Mouse (Mus musculus) monocyte, adult 2 months (primary cell): ENCODE data around the gene Mark4.

Experiments
- DNase-seq, 2 experiments: peaks; one replicate each; pipeline ENCODE4 v3.0.0; 2022; ENCODE audit warnings: low spot score in 2 of 2, low read depth in 1 of 2

Mark4 gene

DNA sequence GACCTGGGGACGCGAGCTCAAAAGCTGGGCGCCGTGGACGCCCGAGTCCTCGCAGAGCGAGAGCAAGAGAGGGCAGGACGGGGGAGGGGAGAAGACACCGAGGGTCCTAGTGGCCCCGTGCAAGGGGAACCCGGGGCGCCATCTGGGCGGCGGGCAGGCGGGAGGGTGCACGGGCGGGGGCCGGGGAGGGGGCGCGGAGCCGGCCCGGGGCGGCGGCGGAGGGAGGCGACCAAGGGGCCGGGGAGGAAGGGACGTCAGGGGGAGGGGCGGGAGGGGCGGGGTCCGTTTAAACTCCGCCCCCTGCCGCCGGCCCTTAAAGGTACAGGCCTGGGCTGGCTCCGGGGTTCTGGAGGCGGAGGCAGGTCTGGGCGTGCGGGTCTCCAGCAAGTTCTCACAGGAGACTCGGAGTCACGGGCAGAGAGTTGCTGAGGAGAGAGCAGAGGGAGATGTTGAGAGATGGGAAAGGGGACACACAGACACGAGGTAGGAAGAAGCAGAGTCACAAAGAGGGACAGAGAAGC lies at the start of gene Mark4:
Gene Mark4, minus strand, starts transcription at position 231 of the 521 bp plus-strand sequence.
- DNase-seq, result peak in 1 of 2 experiments; percentile 54

GRCm38 (mm10) chr7:19507612-19507981 lies 49.0 kb upstream of the Mark4 start:
- no peak for DNase-seq

DNA sequence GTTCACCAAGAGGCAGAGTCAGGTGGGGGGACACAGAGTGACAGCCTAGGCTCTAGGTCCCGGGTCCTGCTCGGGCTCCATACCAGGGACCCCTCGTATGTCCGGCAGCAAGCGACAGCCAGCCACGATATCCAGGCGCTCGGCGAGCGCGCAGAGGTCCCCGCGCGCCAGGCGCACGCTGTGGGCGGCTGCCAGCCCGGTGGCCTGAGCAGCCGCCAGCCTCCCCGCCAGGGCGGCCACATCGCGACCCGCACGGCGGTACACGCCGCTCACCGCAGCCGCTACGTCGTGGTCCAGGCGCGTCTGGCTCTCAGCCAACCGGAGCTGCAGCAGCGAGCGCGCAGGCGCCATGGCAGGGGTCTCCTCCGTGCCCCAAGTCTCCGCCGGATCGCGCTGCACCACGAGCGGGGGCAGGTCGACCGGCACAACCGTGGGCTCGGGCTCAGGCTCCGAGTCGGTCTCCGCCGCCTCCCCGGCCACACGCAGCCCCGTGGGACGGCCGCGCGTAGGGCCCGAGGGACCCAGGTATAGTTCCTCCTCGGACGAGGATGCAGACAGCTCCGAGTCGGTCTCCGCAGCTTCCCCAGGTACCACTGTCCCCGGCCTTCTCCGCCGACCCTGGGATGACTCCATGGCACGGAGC lies 48.5 kb upstream of the Mark4 start:
- no peak for DNase-seq

GRCm38 (mm10) chr7:19506326-19506725 lies 47.7 kb upstream of the Mark4 start:
- DNase-seq, result no peak

GRCm38 (mm10) chr7:19503481-19504068 lies 45.0 kb upstream of the Mark4 start:
- DNase-seq, result no peak

DNA sequence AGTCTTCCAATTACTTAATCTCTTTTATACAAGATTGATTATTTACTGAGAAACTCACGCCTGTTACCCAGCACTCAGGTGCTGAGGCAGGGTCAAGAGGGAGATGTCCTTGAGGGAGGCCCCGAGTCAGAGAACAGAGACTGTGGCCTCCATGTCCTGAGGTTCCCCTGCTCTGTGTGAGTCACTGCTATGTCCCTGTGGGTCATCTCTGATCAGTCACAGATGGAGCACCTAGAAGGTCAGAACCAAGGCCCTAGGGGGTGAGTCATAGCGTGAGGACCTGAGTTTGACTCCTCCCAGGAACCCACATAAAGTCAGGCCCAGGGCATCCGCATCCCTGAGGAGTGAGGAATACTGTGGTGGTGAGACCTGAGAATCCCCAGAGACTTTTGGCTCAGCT lies 43.0 kb upstream of the Mark4 start:
- DNase-seq, result no peak

- DNase-seq, result no peak
Measured at GRCm38 (mm10) chr7:19500420-19501363, 42.1 kb upstream of the Mark4 start.

GRCm38 (mm10) chr7:19498326-19498725 lies 39.7 kb upstream of the Mark4 start:
- no peak for DNase-seq

DNA sequence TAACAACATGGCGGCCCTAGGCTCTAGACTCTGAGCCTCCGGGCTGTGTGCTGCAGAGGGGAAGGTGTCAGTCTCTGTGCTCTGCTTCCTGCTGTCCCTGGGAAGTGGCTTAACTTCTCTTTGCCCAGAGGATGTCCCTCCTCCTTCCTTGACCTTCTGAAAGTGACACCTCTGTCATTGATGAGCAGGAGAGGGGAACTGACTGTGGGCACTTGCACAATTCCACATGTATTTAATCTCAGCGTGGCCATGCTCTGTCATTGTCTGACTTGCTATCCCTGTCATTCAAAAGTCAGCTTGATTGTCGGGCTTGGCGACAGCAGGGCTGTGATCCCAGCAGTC lies 37.6 kb upstream of the Mark4 start:
- no peak for DNase-seq

DNA sequence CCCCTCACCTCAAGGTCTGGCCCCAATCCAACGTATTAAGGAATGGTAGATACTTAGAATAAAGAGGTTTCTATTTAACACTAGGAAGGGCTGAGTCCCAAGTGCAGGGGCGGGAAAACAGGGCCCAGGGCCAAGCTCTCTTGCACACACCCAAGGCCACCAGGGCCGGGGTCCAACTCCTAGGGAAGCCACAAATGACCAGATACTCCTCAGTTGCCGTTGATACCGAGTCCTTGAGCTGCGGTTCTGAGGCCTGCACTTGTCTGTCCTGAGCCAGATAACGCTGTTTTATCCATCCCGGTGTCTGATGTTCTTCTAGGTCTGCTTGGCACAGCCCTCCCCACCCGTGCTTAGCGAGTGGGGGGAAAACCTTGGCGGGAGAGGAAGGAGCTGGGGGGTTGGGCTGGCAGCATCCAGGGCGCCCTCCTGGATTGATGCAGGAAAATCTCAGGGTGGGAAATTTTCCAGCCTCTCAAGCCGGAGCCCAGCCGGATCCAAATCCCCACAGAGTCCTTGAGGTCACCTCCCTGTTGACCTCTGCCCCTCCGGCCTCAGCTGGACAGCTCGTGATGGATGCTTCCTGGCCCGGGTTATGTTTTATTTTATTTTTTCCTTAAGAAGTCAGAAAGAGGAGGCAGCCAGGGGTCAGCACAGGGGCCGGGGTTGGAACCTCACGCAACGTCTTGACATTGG lies 37.0 kb upstream of the Mark4 start:
- DNase-seq, result no peak

DNA sequence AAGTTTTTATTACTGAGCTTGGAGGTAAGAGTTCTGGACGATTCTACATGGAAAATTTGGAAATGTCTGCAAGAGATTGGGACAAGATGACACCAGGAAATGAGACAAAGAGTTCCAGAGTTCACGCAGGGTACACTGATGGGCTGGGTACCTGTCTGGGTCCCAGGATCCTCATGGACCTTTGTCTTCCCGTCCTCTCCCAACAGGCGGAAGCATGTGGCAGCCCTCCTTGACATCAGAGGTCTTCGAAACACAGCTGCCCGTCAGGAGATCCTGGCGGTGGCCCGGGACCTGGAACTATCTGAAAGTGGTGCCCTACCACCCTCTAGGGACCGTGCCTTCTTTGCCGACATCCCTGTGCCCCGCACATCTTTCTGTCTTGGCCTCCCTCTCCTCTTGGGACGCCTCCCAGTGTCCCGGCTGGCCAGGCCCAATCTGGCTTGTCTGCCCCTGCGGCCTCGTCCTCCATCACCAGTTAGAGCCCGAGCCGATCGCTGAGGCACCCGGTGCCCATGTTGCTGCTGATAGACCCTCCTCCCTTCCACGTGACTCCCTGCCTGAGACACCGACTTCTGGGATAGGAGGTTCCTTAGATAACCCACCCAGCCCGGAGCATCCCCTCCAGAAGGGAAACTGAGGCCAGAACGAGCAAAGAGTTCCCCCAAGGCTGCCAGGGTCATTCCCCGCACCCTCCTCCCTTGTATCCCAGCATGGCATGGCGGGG lies 36.3 kb upstream of the Mark4 start:
- no peak for DNase-seq

- no peak for DNase-seq
Measured at GRCm38 (mm10) chr7:19491731-19492130, 33.1 kb upstream of the Mark4 start.

GRCm38 (mm10) chr7:19489525-19489924 lies 30.9 kb upstream of the Mark4 start:
- no peak for DNase-seq

DNA sequence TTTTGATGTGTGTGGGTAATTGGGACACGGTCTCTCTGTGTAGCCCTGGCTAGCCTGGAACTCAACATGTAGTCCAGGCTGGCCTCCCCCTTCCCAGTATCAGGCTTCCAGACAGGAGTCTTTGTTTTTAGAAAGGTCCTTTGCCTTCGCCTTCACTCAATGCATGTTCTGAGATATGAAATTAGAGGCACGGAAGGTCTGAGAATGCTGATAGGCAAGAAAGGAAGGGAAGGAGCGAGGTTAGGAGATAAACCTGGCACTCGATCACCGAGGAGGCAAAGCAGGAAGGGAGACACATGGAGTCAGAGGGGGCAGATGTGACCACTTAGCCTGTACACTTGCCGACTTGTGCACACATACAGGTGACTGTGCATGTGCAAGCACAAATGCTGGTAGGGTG lies 27.9 kb upstream of the Mark4 start:
- no peak for DNase-seq

DNA sequence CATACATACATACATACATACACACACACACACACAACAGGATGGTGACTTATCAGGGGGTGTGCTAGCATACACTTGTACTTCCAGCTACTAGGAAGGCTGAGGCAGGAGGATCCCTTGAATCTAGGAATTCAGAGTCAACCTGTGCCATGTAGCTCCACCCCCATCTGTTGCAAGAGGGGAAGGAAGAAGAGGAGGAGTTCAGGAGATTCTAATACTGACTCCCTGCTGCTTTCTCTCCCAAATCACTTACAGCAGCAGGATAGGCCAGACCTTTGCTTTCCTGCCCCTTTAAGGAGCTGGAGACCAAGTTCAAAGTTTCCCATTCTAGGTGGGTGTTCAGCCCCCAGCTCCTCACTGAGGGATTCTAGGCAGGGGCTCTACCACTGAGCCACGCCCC lies 26.9 kb upstream of the Mark4 start:
- no peak for DNase-seq

DNA sequence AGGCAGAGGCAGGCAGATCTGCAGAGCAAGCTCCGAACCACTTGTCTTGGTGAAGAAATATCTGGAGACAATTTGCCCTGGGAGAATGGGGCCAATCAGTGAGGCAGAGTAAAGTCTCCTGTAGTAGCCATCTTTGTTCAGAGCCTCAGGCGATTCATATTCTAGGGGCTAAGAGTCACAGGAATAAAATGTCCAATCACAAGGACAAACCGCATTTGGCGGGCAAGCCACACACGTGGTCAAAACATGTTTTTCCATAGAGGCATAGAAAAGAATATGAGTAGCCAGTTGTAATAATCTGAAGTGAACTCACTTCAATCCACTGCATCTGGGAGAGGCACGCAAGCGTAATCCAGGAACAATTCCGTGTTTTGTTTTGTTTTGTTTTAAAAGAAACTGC lies 24.7 kb upstream of the Mark4 start:
- no peak for DNase-seq

DNA sequence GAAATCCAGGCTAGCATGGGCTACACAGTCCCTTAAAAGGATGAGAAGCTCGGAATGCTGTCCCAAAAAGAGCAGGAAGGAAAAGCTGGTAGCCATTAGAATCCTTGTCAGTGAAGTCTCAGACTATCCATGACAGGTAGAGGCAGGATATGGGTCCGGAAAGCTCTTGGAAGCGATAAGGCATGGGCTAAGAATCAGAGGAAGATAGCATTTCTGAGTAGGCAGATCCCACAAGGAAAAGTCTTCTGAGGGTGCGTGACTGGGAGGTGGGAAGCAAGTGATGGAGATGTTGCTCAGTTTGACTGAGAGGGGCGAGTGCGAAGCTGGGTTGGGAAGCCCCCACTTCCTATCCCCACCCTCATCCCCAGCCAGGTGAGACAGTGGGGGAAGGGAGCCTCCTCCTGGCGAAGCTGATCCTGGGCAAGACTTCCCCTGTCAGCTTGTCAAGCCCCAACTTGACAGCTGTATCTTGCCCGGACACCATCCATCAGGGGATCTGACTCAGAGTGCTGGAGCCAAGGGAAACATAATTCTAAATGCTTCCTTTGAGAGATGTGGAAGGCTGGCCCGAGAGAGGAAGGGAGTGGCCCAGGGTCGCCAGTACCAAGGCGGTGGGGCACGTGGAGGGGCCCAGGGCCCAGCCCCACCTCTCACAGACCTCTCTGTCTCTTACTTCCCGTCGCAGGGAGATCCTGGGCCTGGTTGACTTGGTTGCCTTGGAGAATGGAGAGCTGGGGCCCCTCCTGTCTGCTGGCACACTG lies 19.2 kb upstream of the Mark4 start:
- no peak for DNase-seq

DNA sequence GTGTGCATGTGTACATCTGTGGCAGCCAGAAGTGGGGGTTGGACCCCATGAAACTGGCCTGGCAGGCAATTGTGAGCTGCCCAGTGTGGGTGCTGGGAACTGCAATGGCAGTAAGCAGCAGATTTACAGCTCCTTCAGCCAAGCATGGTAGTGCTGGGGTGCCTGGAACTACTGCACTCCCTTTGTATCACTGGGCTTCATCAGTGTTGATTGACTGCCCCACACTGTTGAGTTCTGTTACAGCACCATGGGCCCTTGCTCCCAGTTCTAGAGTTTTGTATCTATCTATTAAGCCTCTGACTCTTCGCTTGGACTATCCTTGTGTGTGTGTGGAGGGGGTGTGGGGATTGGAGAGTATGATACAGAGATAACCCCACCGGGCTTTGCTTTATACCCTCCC lies 18.5 kb upstream of the Mark4 start:
- no peak for DNase-seq

- no peak for DNase-seq
Measured at GRCm38 (mm10) chr7:19473875-19474443, 15.3 kb upstream of the Mark4 start.

- no peak for DNase-seq
Measured at GRCm38 (mm10) chr7:19472403-19472802, 13.8 kb upstream of the Mark4 start.
